Mouse (Mus musculus) heart, postnatal 0 days (tissue): Measurements from ENCODE around the gene Ccpg1.

Experiments used
- CTCF ChIP-seq: IDR thresholded peaks from 2 replicates; pipeline ENCODE4 v1.5.1; 2016; ENCODE audit warnings: antibody characterized with exemption, control low read depth, low read depth
- EP300 ChIP-seq: IDR thresholded peaks from 2 replicates; pipeline ENCODE4 v1.6.1; 2016; ENCODE audit warnings: antibody characterized with exemption, low read depth

GRCm38 (mm10) chr9:73019841-73020240 lies 34.6 kb downstream of the Ccpg1 start:
- TF ChIP-seq CTCF, result no peak
- no peak for TF ChIP-seq EP300
